19 mouse cellular contexts compared by ENCODE assay signal in genomic region chr17:27069071-27069470, GRCm38 (mm10). TPM values are rescaled to one million over a fixed set of nuclear protein-coding genes. Genes with fewer than 3 reads are reported as not detected.
DNase-seq lines count a peak whose midpoint lies in the region; ATAC-seq and TF ChIP-seq lines count a peak whose summit lies in the region.
"Had no signal": no experiment of that assay in that cellular context is flagged by ENCODE, and none has a peak within 500 bp of the region (broad histone marks: within the 10 kb centered on the region; RNA-seq: fewer than 3 reads in every experiment).

No protein-coding gene starts in this region.

- no peaks in the 10 kb centered on the region for H3K27me3 ChIP-seq in hindbrain, embryonic 13.5 days
- H3K27me3 ChIP-seq in hindbrain, postnatal 0 days (ENCODE audit: insufficient read depth, low read length), result no peaks in the 10 kb centered on the region
- no peaks in the 10 kb centered on the region for H3K27me3 ChIP-seq in midbrain, embryonic 14.5 days (ENCODE audit: control insufficient read depth, insufficient read depth, low read length)
- H3K27me3 ChIP-seq in midbrain, embryonic 16.5 days (ENCODE audit: control insufficient read depth, insufficient read depth, low read depth, low read length), result no peaks in the 10 kb centered on the region
- no peaks in the 10 kb centered on the region for H3K27me3 ChIP-seq in hindbrain, embryonic 14.5 days (ENCODE audit: control insufficient read depth, insufficient read depth, low read length)
- H3K27me3 ChIP-seq: embryonic facial prominence, embryonic 15.5 days; Patski had no signal

- no peak overlapping the region for H3K4me3 ChIP-seq in hindbrain, embryonic 13.5 days
- no peak overlapping the region for H3K4me3 ChIP-seq in hindbrain, postnatal 0 days (ENCODE audit: low read length)
- H3K4me3 ChIP-seq in midbrain, embryonic 14.5 days (replicated peaks; ENCODE audit: low read depth, low read length), result no peak overlapping the region
- no peak overlapping the region for H3K4me3 ChIP-seq in midbrain, embryonic 16.5 days (ENCODE audit: low read depth, low read length)
- no peak overlapping the region for H3K4me3 ChIP-seq in hindbrain, embryonic 14.5 days (replicated peaks; ENCODE audit: low read length)
- H3K4me3 ChIP-seq: embryonic facial prominence, embryonic 15.5 days; gastrocnemius, adult 2 months had no signal

- H3K9me3 ChIP-seq in hindbrain, embryonic 13.5 days, result no peaks in the 10 kb centered on the region
- no peaks in the 10 kb centered on the region for H3K9me3 ChIP-seq in hindbrain, postnatal 0 days (ENCODE audit: low read length)
- no peaks in the 10 kb centered on the region for H3K9me3 ChIP-seq in midbrain, embryonic 14.5 days (ENCODE audit: control insufficient read depth, low read length)
- no peaks in the 10 kb centered on the region for H3K9me3 ChIP-seq in midbrain, embryonic 16.5 days (replicated peaks; ENCODE audit: control insufficient read depth, low read length, poor library complexity, severe bottlenecking)
- H3K9me3 ChIP-seq in hindbrain, embryonic 14.5 days (ENCODE audit: control insufficient read depth, low read length), result no peaks in the 10 kb centered on the region
- H3K9me3 ChIP-seq: embryonic facial prominence, embryonic 15.5 days had no signal

- H3K4me1 ChIP-seq in hindbrain, embryonic 13.5 days (replicated peaks), result peaks cover 18% of the 10 kb centered on the region
- H3K4me1 ChIP-seq in hindbrain, postnatal 0 days (ENCODE audit: insufficient read depth, low read length), result peaks cover 5% of the 10 kb centered on the region; the same call in 1 of the 2 replicates
- peaks cover 6% of the 10 kb centered on the region; the same call in 1 of the 2 replicates for H3K4me1 ChIP-seq in midbrain, embryonic 14.5 days (ENCODE audit: control insufficient read depth, insufficient read depth, low read length)
- H3K4me1 ChIP-seq in midbrain, embryonic 16.5 days (ENCODE audit: control insufficient read depth, insufficient read depth, low read length), result peaks cover 8% of the 10 kb centered on the region
- no peaks in the 10 kb centered on the region for H3K4me1 ChIP-seq in hindbrain, embryonic 14.5 days (replicated peaks; ENCODE audit: control insufficient read depth, insufficient read depth, low read length)

- ATAC-seq in hindbrain, embryonic 13.5 days (ENCODE audit: low FRiP score), result no peak
- no peak for ATAC-seq in hindbrain, postnatal 0 days
- no peak for ATAC-seq in midbrain, embryonic 14.5 days (ENCODE audit: low FRiP score, low TSS enrichment)
- ATAC-seq in midbrain, embryonic 16.5 days, result no peak
- no peak for ATAC-seq in hindbrain, embryonic 14.5 days (ENCODE audit: low FRiP score)
- ATAC-seq: lung, postnatal 0 days; Patski had no signal

- DNase-seq in hindbrain, postnatal 0 days (ENCODE audit: low spot score), result no peak
- DNase-seq in midbrain, embryonic 14.5 days, result no peak
- DNase-seq in hindbrain, embryonic 14.5 days (ENCODE audit: low spot score), result no peak
- no peak for DNase-seq in spleen, postnatal 14 days (ENCODE audit: low spot score in 2 of 2)
- no peak for DNase-seq in adrenal gland, adult 8-10 months
- DNase-seq: adrenal gland, postnatal 36 days; cerebellum, adult 18-20 months; cerebellum, postnatal 25 days; gastrocnemius, adult 2 months; heart, postnatal 14 days; kidney, adult 8-10 months; liver; right cerebral cortex, postnatal 14 days had no signal

- 75% methylated on average over 5 of the region's 5 CpGs for WGBS in hindbrain, embryonic 13.5 days
- 68% methylated on average over 5 of the region's 5 CpGs for WGBS in hindbrain, postnatal 0 days
- 73% methylated on average over 5 of the region's 5 CpGs for WGBS in midbrain, embryonic 14.5 days
- WGBS in midbrain, embryonic 16.5 days, result 96% methylated on average over 4 of the region's 5 CpGs
- 59% methylated on average over 5 of the region's 5 CpGs for WGBS in hindbrain, embryonic 14.5 days

- H3K27ac ChIP-seq in hindbrain, embryonic 13.5 days, result peak overlapping the region; percentile 35; the same call in 1 of the 2 replicates
- no peak overlapping the region for H3K27ac ChIP-seq in hindbrain, postnatal 0 days
- peak overlapping the region; percentile 47; the same call in 1 of the 2 replicates for H3K27ac ChIP-seq in midbrain, embryonic 14.5 days (replicated peaks; ENCODE audit: low read depth, low read length)
- no peak overlapping the region for H3K27ac ChIP-seq in midbrain, embryonic 16.5 days (ENCODE audit: low read length)
- peak overlapping the region; percentile 26; the same call in 1 of the 2 replicates for H3K27ac ChIP-seq in hindbrain, embryonic 14.5 days
- H3K27ac ChIP-seq: embryonic facial prominence, embryonic 15.5 days; gastrocnemius, adult 2 months had no signal

- H3K36me3 ChIP-seq in hindbrain, embryonic 13.5 days, result no peaks in the 10 kb centered on the region
- no peaks in the 10 kb centered on the region for H3K36me3 ChIP-seq in hindbrain, postnatal 0 days (ENCODE audit: insufficient read depth, low read length)
- no peaks in the 10 kb centered on the region for H3K36me3 ChIP-seq in midbrain, embryonic 14.5 days (ENCODE audit: control insufficient read depth, insufficient read depth, low read length)
- H3K36me3 ChIP-seq in midbrain, embryonic 16.5 days (ENCODE audit: control insufficient read depth, insufficient read depth, low read length), result no peaks in the 10 kb centered on the region
- H3K36me3 ChIP-seq in hindbrain, embryonic 14.5 days (replicated peaks; ENCODE audit: control insufficient read depth, insufficient read depth), result no peaks in the 10 kb centered on the region
- H3K36me3 ChIP-seq: embryonic facial prominence, embryonic 15.5 days had no signal

- no peak for TF ChIP-seq CTCF in hindbrain, postnatal 0 days (IDR thresholded peaks at IDR 0.05; ENCODE audit: low read depth)

- no peak overlapping the region for H3K9ac ChIP-seq in hindbrain, embryonic 13.5 days
- H3K9ac ChIP-seq in hindbrain, postnatal 0 days (replicated peaks; ENCODE audit: low read length), result no peak overlapping the region
- no peak overlapping the region; the same call in 1 of the 2 replicates for H3K9ac ChIP-seq in midbrain, embryonic 14.5 days (replicated peaks; ENCODE audit: low read length)
- no peak overlapping the region for H3K9ac ChIP-seq in midbrain, embryonic 16.5 days (ENCODE audit: low read depth, low read length)
- no peak overlapping the region for H3K9ac ChIP-seq in hindbrain, embryonic 14.5 days
- H3K9ac ChIP-seq: embryonic facial prominence, embryonic 15.5 days had no signal

- H3K4me2 ChIP-seq in hindbrain, embryonic 13.5 days, result no peak overlapping the region
- no peak overlapping the region for H3K4me2 ChIP-seq in hindbrain, postnatal 0 days (ENCODE audit: low read depth, low read length)
- no peak overlapping the region for H3K4me2 ChIP-seq in midbrain, embryonic 14.5 days (ENCODE audit: low read length)
- H3K4me2 ChIP-seq in midbrain, embryonic 16.5 days (ENCODE audit: low read length), result no peak overlapping the region
- no peak overlapping the region for H3K4me2 ChIP-seq in hindbrain, embryonic 14.5 days (replicated peaks)
- H3K4me2 ChIP-seq: embryonic facial prominence, embryonic 15.5 days; heart, embryonic 11.5 days had no signal

RNA-seq across cellular contexts. Expression of gene Itpr3, which starts 12.0 kb away (rescaled TPM):
- 1.1 and 1.2 TPM in 2 replicates for polyA plus RNA-seq in hindbrain, embryonic 13.5 days (2015; fragmentation: Nextera tagmentation; extraction: Ambion mirVana)
- total RNA-seq in hindbrain, postnatal 0 days (2014; rRNA removed), result 2.3 and 4.0 TPM in 2 replicates
- 0.58 TPM in 2 replicates for polyA plus RNA-seq in hindbrain, postnatal 0 days (2015; fragmentation: Nextera tagmentation; extraction: Ambion mirVana)
- polyA plus RNA-seq in midbrain, embryonic 14.5 days (2014; fragmentation: Nextera tagmentation; extraction: Ambion mirVana), result 0.51 and 0.82 TPM in 2 replicates
- 0.70 and 0.73 TPM in 2 replicates for polyA plus RNA-seq in midbrain, embryonic 16.5 days (2015; fragmentation: Nextera tagmentation; extraction: Ambion mirVana)
- 1.2 and 1.8 TPM in 2 replicates for polyA plus RNA-seq in hindbrain, embryonic 14.5 days (2014; fragmentation: Nextera tagmentation; extraction: Ambion mirVana)
- 10 to 100 TPM in 2 of 4 experiments, 1 to 10 TPM in 2; 7.6 to 16.6 (median 11.2) TPM for total RNA-seq in adrenal gland, adult 8-10 months (2022)

RNA-seq across cellular contexts. Expression of gene Bak1, which starts 40.3 kb away (rescaled TPM):
- polyA plus RNA-seq in hindbrain, embryonic 13.5 days (2015; fragmentation: Nextera tagmentation; extraction: Ambion mirVana), result 2.5 and 3.1 TPM in 2 replicates
- total RNA-seq in hindbrain, postnatal 0 days (2014; rRNA removed), result 62.9 and 70.8 TPM in 2 replicates
- 4.0 and 4.2 TPM in 2 replicates for polyA plus RNA-seq in hindbrain, postnatal 0 days (2015; fragmentation: Nextera tagmentation; extraction: Ambion mirVana)
- 5.5 and 5.8 TPM in 2 replicates for polyA plus RNA-seq in midbrain, embryonic 14.5 days (2014; fragmentation: Nextera tagmentation; extraction: Ambion mirVana)
- 2.9 and 3.7 TPM in 2 replicates for polyA plus RNA-seq in midbrain, embryonic 16.5 days (2015; fragmentation: Nextera tagmentation; extraction: Ambion mirVana)
- polyA plus RNA-seq in hindbrain, embryonic 14.5 days (2014; fragmentation: Nextera tagmentation; extraction: Ambion mirVana), result 5.9 and 6.9 TPM in 2 replicates
- total RNA-seq in adrenal gland, adult 8-10 months (2022), result 10 to 100 TPM; 30.6 to 34.9 (median 32.4) TPM

Comparison
In these comparisons a context has a peak if more than half of its experiments do, and no peak if none do; other contexts are left out.
1. H3K27ac ChIP-seq: peak in hindbrain, embryonic 13.5 days (single experiment), midbrain, embryonic 14.5 days (single experiment) and hindbrain, embryonic 14.5 days (single experiment); none in hindbrain, postnatal 0 days (single experiment) and midbrain, embryonic 16.5 days (single experiment).